Mouse (Mus musculus): ENCODE results near the gene Ttll3. TPM values are rescaled to one million over a fixed set of nuclear protein-coding genes. Genes with fewer than 3 reads are reported as not detected.
A peak's percentile ranks its signal among the peaks of the same experiment; 100 is the strongest.

The Ttll3 gene
- total RNA-seq (2021), result 1 to 10 TPM; 1.8 to 4.3 TPM
- long read RNA-seq, experiment 1, partial matches to known transcripts, result 1 of 1 reads
- long read RNA-seq, experiment 1, other reads (novel, unspliced or antisense), result 0 of 1 reads
- long read RNA-seq, experiment 2, result 0 reads

GRCm38 (mm10) chr6:113388960-113389359 lies at the start of gene Ttll3:
Gene Ttll3 (plus strand): TSS chr6:113389260.
- no peak for DNase-seq

GRCm38 (mm10) chr6:113341574-113341973 lies 47.5 kb upstream of the Ttll3 start:
- DNase-seq, result no peak

- DNase-seq, result no peak
These were observed 46.8 kb upstream of the Ttll3 start for GRCm38 (mm10) chr6:113342297-113342696.

GRCm38 (mm10) chr6:113343177-113344092 lies 45.6 kb upstream of the Ttll3 start, which contains the start of gene Camk1:
Gene Camk1 (minus strand): TSS chr6:113343984.
- DNase-seq, result peak; percentile 93

- peak; percentile 86 for DNase-seq
These were observed 44.7 kb upstream of the Ttll3 start for GRCm38 (mm10) chr6:113344321-113344720.

GRCm38 (mm10) chr6:113346897-113347296 lies 42.2 kb upstream of the Ttll3 start:
- DNase-seq, result no peak

- DNase-seq, result no peak
These were observed 38.5 kb upstream of the Ttll3 start for GRCm38 (mm10) chr6:113350538-113350937.

- DNase-seq, result no peak
These were observed 37.9 kb upstream of the Ttll3 start for GRCm38 (mm10) chr6:113351161-113351560.

GRCm38 (mm10) chr6:113351653-113352052 lies 37.4 kb upstream of the Ttll3 start:
- DNase-seq, result no peak

- DNase-seq, result no peak
These were observed 36.2 kb upstream of the Ttll3 start for GRCm38 (mm10) chr6:113352820-113353219.

GRCm38 (mm10) chr6:113353696-113354095 lies 35.4 kb upstream of the Ttll3 start:
- DNase-seq, result no peak

GRCm38 (mm10) chr6:113361476-113361875 lies 27.6 kb upstream of the Ttll3 start:
- DNase-seq, result no peak

- DNase-seq, result no peak
These were observed 26.8 kb upstream of the Ttll3 start for GRCm38 (mm10) chr6:113362241-113362640.

- peak; percentile 42 for DNase-seq
These were observed 24.4 kb upstream of the Ttll3 start for GRCm38 (mm10) chr6:113364518-113365135.

- DNase-seq, result no peak
These were observed 22.4 kb upstream of the Ttll3 start for GRCm38 (mm10) chr6:113366639-113367038.

GRCm38 (mm10) chr6:113367574-113367973 lies 21.5 kb upstream of the Ttll3 start:
- no peak for DNase-seq

- DNase-seq, result no peak
These were observed 20.9 kb upstream of the Ttll3 start for GRCm38 (mm10) chr6:113368124-113368523.

- no peak for DNase-seq
These were observed 20.5 kb upstream of the Ttll3 start for GRCm38 (mm10) chr6:113368577-113368976.

GRCm38 (mm10) chr6:113370194-113370929 lies 18.7 kb upstream of the Ttll3 start:
- DNase-seq, result no peak

- DNase-seq, result peak; percentile 44
These were observed 15.6 kb upstream of the Ttll3 start for GRCm38 (mm10) chr6:113373491-113373890.

- no peak for DNase-seq
These were observed 11.9 kb upstream of the Ttll3 start for GRCm38 (mm10) chr6:113377172-113377495.

All from adrenal gland, postnatal 10 days (tissue).